Mouse (Mus musculus) stomach, embryonic 14.5 days (tissue): ENCODE measurements around the gene Zfp781. TPM values are rescaled to one million over a fixed set of nuclear protein-coding genes. Genes with fewer than 3 reads are reported as not detected.
A peak's percentile ranks its signal among the peaks of the same experiment; 100 is the strongest.
"Not testable (repeated sequence)": the region's sequence is repeated elsewhere in the genome, so short reads cannot be mapped to it uniquely, and the experiment has no call there.

ENCODE experiments used
- ATAC-seq: fragments of 200-750 bp; cut with Nextera tagmentation; 2 replicates; pipeline ENCODE4 v1.8.0; 2017; ENCODE audit warnings: low read depth, moderate TSS enrichment; ENCODE audit not compliant: insufficient number of reproducible peaks, insufficient read depth, low FRiP score
- H3K27ac ChIP-seq: fragments of 300-500 bp; sonication (generic); 2 replicates; pipeline ENCODE4 v1.5.1; 2014; ENCODE audit warnings: mild to moderate bottlenecking, low read length, moderate library complexity, mixed read lengths
- H3K27me3 ChIP-seq: fragments of 300-500 bp; sonication (generic); 2 replicates; pipeline ENCODE4 v1.6.1; 2014; ENCODE audit warnings: low read length, control low read depth, mixed read lengths; ENCODE audit not compliant: control insufficient read depth, insufficient read depth
- H3K36me3 ChIP-seq: fragments of 300-500 bp; sonication (generic); 2 replicates; pipeline ENCODE4 v1.6.1; 2014; ENCODE audit warnings: mild to moderate bottlenecking, control low read depth, low read length, moderate library complexity, mixed read lengths; ENCODE audit not compliant: control insufficient read depth, insufficient read depth
- H3K4me1 ChIP-seq: fragments of 300-500 bp; sonication (generic); 2 replicates; pipeline ENCODE4 v1.6.1; 2014; ENCODE audit warnings: low read length, control low read depth, mixed read lengths; ENCODE audit not compliant: control insufficient read depth, insufficient read depth
- H3K4me2 ChIP-seq: fragments of 300-500 bp; sonication (generic); replicated peaks from 2 replicates; pipeline ENCODE4 v1.6.1; 2014; ENCODE audit warnings: low read depth, low read length, control low read depth
- H3K4me3 ChIP-seq: fragments of 300-500 bp; sonication (generic); 2 replicates; pipeline ENCODE4 v1.5.1; 2014; ENCODE audit warnings: low read depth, low read length, control low read depth
- H3K9ac ChIP-seq: fragments of 300-500 bp; sonication (generic); replicated peaks from 2 replicates; pipeline ENCODE4 v1.6.1; 2014; ENCODE audit warnings: low read depth, mild to moderate bottlenecking, control low read depth, low read length, moderate library complexity, mixed read lengths
- H3K9me3 ChIP-seq: fragments of 300-500 bp; sonication (generic); 2 replicates; pipeline ENCODE4 v1.6.1; 2016; ENCODE audit warnings: low read depth, low read length, control low read depth; ENCODE audit not compliant: control insufficient read depth
- WGBS: fragments of 180-500 bp; shearing (Covaris S2); extraction: QIAGEN DNeasy Blood & Tissue Kit; methylation state at CpG from one replicate; pipeline ENCODE4 v1.1.7; 2014; 5-methylcytosine and 5-hydroxymethylcytosine counted together
- polyA plus RNA-seq: library from polyadenylated mRNA; unstranded; fragments of >200 nt; fragmentation: Nextera tagmentation; extraction: Ambion mirVana; gene quantifications from 2 replicates; pipeline ENCODE4 v1.2.1, GENCODE M21; 2014

Zfp781 gene
- 4.4 and 5.2 TPM in 2 replicates for polyA plus RNA-seq

- H3K27ac ChIP-seq, H3K4me1 ChIP-seq, H3K27me3 ChIP-seq, H3K4me2 ChIP-seq, H3K9me3 ChIP-seq, H3K36me3 ChIP-seq, H3K9ac ChIP-seq, H3K4me3 ChIP-seq: not testable (repeated sequence)
- no CpG with 5 or more reads among the region's 43 CpGs for WGBS
- peak; percentile 94 for ATAC-seq
These were observed at the start of gene Zfp781 for GRCm38 (mm10) chr10:81929842-81930743. TSS of gene Zfp781 (minus strand) at chr10:81930480.

GRCm38 (mm10) chr10:81978365-81979003, 48.2 kb upstream of the Zfp781 start:
- WGBS = no CpG with 5 or more reads among the region's 44 CpGs
- H3K36me3 ChIP-seq, ATAC-seq, H3K4me2 ChIP-seq, H3K4me3 ChIP-seq, H3K9me3 ChIP-seq, H3K9ac ChIP-seq, H3K4me1 ChIP-seq, H3K27me3 ChIP-seq, H3K27ac ChIP-seq: not testable (repeated sequence)

- no CpG with 5 or more reads among the region's 3 CpGs for WGBS
- not testable (repeated sequence) for ATAC-seq
These were observed 451 bp upstream of the Zfp781 start for GRCm38 (mm10) chr10:81930744-81931118.

GRCm38 (mm10) chr10:81863409-81864407, 66.6 kb downstream of the Zfp781 start, which contains the start of gene Gm32687:
TSS of gene Gm32687 (plus strand) at chr10:81863934.
- not testable (repeated sequence) for H3K9ac ChIP-seq, H3K4me2 ChIP-seq, H3K27me3 ChIP-seq, H3K4me1 ChIP-seq, H3K4me3 ChIP-seq, H3K36me3 ChIP-seq, H3K27ac ChIP-seq, H3K9me3 ChIP-seq
- peak; percentile 100 for ATAC-seq
- WGBS = 34% methylated on average over 4 of the region's 49 CpGs

More at GRCm38 (mm10) chr10:81930744-81931118, 451 bp upstream of the Zfp781 start:
- not testable (repeated sequence) for H3K36me3 ChIP-seq, H3K9ac ChIP-seq, H3K27me3 ChIP-seq, H3K4me2 ChIP-seq, H3K4me3 ChIP-seq, H3K9me3 ChIP-seq, H3K27ac ChIP-seq, H3K4me1 ChIP-seq

Other genes with a start within 250 kb of the Zfp781 start
- 22.1 and 23.8 TPM in 2 replicates for gene Zfp433, start 225.7 kb downstream of the Zfp781 start, polyA plus RNA-seq
- gene Gm3055, start 159.3 kb downstream of the Zfp781 start, polyA plus RNA-seq = 13.9 and 15.3 TPM in 2 replicates
- 3.9 and 4.0 TPM in 2 replicates for gene Gm4767, start 118.3 kb downstream of the Zfp781 start, polyA plus RNA-seq
- 12.4 and 13.6 TPM in 2 replicates for gene Gm32687, start 66.5 kb downstream of the Zfp781 start, polyA plus RNA-seq
- 19.5 and 21.2 TPM in 2 replicates for gene Zfp873, start 117.6 kb upstream of the Zfp781 start, polyA plus RNA-seq
- 6.0 and 8.4 TPM in 2 replicates for gene BC024063, start 152.9 kb upstream of the Zfp781 start, polyA plus RNA-seq
- 7.7 and 10.5 TPM in 2 replicates for gene AU041133, start 197.5 kb upstream of the Zfp781 start, polyA plus RNA-seq